Mouse (Mus musculus) embryonic facial prominence, embryonic 15.5 days (tissue): Measurements from ENCODE around the gene Capn5. TPM values are rescaled to one million over a fixed set of nuclear protein-coding genes. Genes with fewer than 3 reads are reported as not detected.
A peak's percentile ranks its signal among the peaks of the same experiment; 100 is the strongest.

Experiments
- ATAC-seq: fragments of 200-750 bp; cut with Nextera tagmentation; 2 replicates; pipeline ENCODE4 v1.8.0; 2017; ENCODE audit warnings: low read depth, moderate TSS enrichment; ENCODE audit not compliant: insufficient number of reproducible peaks, low FRiP score, low TSS enrichment
- H3K27ac ChIP-seq: fragments of 300-500 bp; sonication (generic); replicated peaks from 2 replicates; pipeline ENCODE4 v1.5.1; 2015; ENCODE audit warnings: mild to moderate bottlenecking, inconsistent platforms
- H3K27me3 ChIP-seq: fragments of 300-500 bp; sonication (generic); 2 replicates; pipeline ENCODE4 v1.6.1; 2015; ENCODE audit warnings: inconsistent platforms
- H3K36me3 ChIP-seq: fragments of 300-500 bp; sonication (generic); 2 replicates; pipeline ENCODE4 v1.6.1; 2015; ENCODE audit warnings: mild to moderate bottlenecking, inconsistent platforms
- H3K4me1 ChIP-seq: fragments of 300-500 bp; sonication (generic); 2 replicates; pipeline ENCODE4 v1.6.1; 2015; ENCODE audit warnings: inconsistent platforms
- H3K4me2 ChIP-seq: fragments of 300-500 bp; sonication (generic); replicated peaks from 2 replicates; pipeline ENCODE4 v1.6.1; 2015; ENCODE audit warnings: mild to moderate bottlenecking, inconsistent platforms
- H3K4me3 ChIP-seq: fragments of 300-500 bp; sonication (generic); replicated peaks from 2 replicates; pipeline ENCODE4 v1.5.1; 2015; ENCODE audit warnings: mild to moderate bottlenecking, inconsistent platforms
- H3K9ac ChIP-seq: fragments of 300-500 bp; sonication (generic); 2 replicates; pipeline ENCODE4 v1.6.1; 2015; ENCODE audit warnings: inconsistent platforms
- H3K9me3 ChIP-seq: fragments of 300-500 bp; sonication (generic); replicated peaks from 2 replicates; pipeline ENCODE4 v1.6.1; 2016; ENCODE audit warnings: inconsistent platforms
- WGBS: fragments of 180-500 bp; shearing (Covaris S2); methylation state at CpG from one replicate; pipeline ENCODE4 v1.1.7; 2015; 5-methylcytosine and 5-hydroxymethylcytosine counted together
- polyA plus RNA-seq: library from polyadenylated mRNA; unstranded; fragments of >200 nt; fragmentation: Nextera tagmentation; extraction: Ambion mirVana; gene quantifications from 2 replicates; pipeline ENCODE4 v1.2.1, GENCODE M21; 2015

Gene Capn5
- polyA plus RNA-seq, 1 experiment from 2014 or later = 11.2 TPM

DNA sequence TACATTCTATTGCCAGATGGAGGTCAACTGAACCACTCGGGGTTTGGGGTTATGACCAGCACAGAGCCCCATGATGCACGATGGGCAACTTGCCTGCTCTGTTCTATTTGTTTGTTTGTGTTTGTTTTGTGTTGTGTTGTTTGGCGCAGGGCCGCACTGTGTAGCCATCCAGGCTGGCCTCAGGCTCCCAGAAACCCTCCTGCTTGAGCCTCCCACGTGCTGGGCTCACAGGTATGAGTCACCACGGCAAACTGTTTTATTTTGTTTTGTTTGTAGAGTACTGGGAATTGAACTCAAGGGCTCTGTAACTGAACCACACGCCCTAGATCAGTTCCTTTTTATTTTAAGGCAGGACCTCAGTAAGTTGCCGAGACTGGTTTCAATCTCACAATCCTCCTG, 31.6 kb downstream of the Capn5 start:
- WGBS = 68% methylated on average over 8 of the region's 8 CpGs
- H3K4me2 ChIP-seq = no peak overlapping the region
- H3K4me3 ChIP-seq = no peak overlapping the region
- no peaks in the 10 kb centered on the region for H3K36me3 ChIP-seq
- no peaks in the 10 kb centered on the region for H3K27me3 ChIP-seq
- H3K9ac ChIP-seq = no peak overlapping the region
- no peaks in the 10 kb centered on the region for H3K9me3 ChIP-seq
- no peak for ATAC-seq
- H3K4me1 ChIP-seq = peaks cover 5% of the 10 kb centered on the region; the same call in 1 of the 2 replicates
- no peak overlapping the region for H3K27ac ChIP-seq

DNA sequence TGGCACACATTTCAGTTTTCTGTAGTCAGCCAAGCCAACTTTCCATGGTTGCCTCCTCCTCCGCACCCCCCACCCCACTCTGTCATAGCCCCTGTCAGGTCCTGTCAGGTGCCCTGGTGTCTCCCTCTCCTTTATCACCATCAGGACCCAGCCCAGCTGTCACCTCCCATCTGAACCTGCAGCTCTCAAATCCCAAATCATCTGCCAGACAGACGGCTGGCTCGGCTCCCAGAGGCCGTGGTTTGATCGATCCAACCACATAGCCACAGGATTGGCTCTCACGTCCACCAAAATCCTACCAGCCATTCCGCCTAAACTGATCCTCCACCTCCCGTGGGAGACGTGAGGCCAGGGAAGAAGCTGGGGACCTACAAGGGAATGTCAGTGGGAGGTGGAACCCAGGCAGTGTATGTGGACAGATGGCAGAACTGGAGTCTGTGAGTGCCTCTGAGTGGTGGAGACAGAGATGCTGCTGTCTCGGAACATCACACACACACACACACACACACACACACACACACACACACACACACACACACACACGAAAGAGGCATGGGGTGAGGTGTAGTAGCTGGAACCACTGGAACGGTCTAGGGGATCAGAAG, 32.1 kb downstream of the Capn5 start:
- Histone ChIP-seq H3K4me2 (no peak overlapping the region), H3K27me3 (no peaks in the 10 kb centered on the region), H3K36me3 (no peaks in the 10 kb centered on the region), H3K9ac (no peak overlapping the region), H3K9me3 (no peaks in the 10 kb centered on the region), H3K27ac (no peak overlapping the region), H3K4me1 (0 out of 2 replicates have a peak, but pooled peaks cover 4% of the 10 kb centered on the region), H3K4me3 (no peak overlapping the region)
- WGBS = 55% methylated on average over 11 of the region's 12 CpGs
- no peak for ATAC-seq

DNA sequence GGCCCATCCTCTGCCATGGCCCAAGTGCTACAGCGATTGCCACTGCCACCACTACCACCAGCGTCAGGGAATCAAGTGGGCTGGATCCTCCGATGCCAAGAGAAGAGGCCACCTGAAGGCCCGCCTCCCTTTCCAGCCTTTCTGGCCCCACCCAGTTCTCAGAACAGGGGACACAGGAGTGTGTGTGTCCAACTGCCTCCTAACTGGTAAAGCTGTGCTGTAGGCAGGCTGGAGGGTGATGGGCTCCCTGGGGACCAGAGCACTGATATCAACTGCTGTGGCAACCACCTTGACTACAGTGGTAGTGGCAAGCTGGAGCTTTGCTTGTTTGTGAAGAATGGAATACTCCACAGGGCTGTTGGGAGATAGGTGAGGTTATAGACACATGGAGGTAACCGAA, 32.7 kb downstream of the Capn5 start, which contains the start of gene Omp:
Omp (minus strand) TSS at position 101 of the 400 bp plus-strand sequence.
- H3K4me3 ChIP-seq = no peak within 1 kb of the TSS
- no peak within 1 kb of the TSS for H3K4me2 ChIP-seq
- no peak within 1 kb of the TSS for H3K9ac ChIP-seq
- ATAC-seq = no peak
- H3K27ac ChIP-seq = no peak within 1 kb of the TSS
- H3K4me1 ChIP-seq = 0 out of 2 replicates have a peak, but pooled peaks cover 4% of the 10 kb centered on the region
- no peaks in the 10 kb centered on the region for H3K27me3 ChIP-seq
- no peaks in the 10 kb centered on the region for H3K36me3 ChIP-seq
- 84% methylated on average over 5 of the region's 5 CpGs for WGBS
- no peaks in the 10 kb centered on the region for H3K9me3 ChIP-seq

DNA sequence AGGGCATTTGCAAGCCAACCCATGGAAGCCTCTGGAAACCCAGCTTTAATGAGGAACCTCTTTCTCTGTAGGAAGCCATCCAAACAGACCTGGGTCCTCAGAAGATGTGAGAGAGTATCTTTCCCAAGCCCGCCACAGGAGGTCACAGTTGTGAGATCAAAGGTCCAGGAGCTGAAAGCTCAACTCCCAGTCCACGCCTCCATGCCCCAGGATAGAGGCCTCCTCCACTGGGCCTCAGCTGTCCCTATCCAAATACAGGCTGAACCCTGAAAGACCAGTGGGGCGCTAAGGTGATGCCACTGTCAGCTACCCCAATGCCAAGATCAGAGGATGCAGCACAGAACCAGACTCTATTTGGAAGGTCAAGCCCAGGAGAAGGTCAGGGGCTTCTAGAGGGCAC, 35.4 kb downstream of the Capn5 start:
- ATAC-seq = no peak
- Histone ChIP-seq H3K4me1 (0 out of 2 replicates have a peak, but pooled peaks cover 7% of the 10 kb centered on the region), H3K27ac (no peak overlapping the region)

DNA sequence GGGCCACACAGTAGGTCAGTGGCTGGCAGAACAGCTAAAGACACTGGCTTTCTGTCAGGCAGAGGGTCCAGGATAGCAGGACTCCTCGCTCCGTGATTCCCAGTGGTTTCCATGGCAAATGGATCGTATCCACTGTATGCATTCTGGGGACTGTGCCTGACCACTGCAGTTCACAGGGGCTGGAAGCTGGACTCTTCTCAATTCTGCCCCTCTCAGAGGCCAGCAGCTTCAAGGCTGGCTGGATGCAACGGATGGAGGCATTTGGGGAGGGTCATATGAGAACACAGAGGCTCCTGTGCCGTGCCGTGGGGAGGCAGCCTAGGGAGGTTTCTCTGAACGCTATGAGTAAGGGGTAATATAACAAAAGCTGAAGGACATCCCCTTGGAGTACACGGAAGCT, 35.8 kb downstream of the Capn5 start:
- Histone ChIP-seq H3K27ac (no peak overlapping the region), H3K36me3 (no peaks in the 10 kb centered on the region), H3K9me3 (no peaks in the 10 kb centered on the region), H3K4me3 (no peak overlapping the region), H3K9ac (no peak overlapping the region), H3K4me1 (0 out of 2 replicates have a peak, but pooled peaks cover 7% of the 10 kb centered on the region), H3K4me2 (no peak overlapping the region), H3K27me3 (no peaks in the 10 kb centered on the region)
- ATAC-seq = no peak
- WGBS = 57% methylated on average over 8 of the region's 8 CpGs

More for the DNA sequence above, 35.4 kb downstream of the Capn5 start:
- H3K9me3 ChIP-seq = no peaks in the 10 kb centered on the region
- no peak overlapping the region for H3K9ac ChIP-seq
- H3K36me3 ChIP-seq = no peaks in the 10 kb centered on the region
- H3K4me2 ChIP-seq = no peak overlapping the region
- H3K4me3 ChIP-seq = no peak overlapping the region
- no peaks in the 10 kb centered on the region for H3K27me3 ChIP-seq
- 53% methylated on average over 3 of the region's 3 CpGs for WGBS

DNA sequence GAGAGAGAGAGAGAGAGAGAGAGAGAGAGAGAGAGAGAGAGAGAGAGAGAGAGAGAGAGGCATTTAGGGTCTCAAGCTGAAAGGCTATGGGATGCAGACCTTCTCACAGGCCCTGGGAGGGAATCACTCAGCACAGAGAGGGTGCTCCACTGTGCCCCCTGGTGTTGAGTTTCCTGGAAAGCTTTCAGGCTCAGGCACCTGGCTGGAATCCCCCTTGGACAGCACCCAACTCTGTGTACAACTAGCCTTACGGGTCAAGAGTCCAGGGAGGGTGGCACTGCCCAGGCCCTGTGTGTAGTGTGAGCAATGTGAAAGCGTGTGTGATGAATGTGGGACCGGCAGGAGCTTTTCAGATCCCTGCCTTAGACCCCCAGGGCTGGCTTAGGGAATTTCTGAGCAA, 36.9 kb downstream of the Capn5 start:
- ATAC-seq = no peak
- WGBS = 50% methylated on average over 3 of the region's 3 CpGs
- Histone ChIP-seq H3K36me3 (no peaks in the 10 kb centered on the region), H3K4me2 (no peak overlapping the region), H3K27ac (no peak overlapping the region), H3K4me3 (no peak overlapping the region), H3K9ac (no peak overlapping the region), H3K4me1 (0 out of 2 replicates have a peak, but pooled peaks cover 7% of the 10 kb centered on the region), H3K9me3 (no peaks in the 10 kb centered on the region), H3K27me3 (no peaks in the 10 kb centered on the region)

DNA sequence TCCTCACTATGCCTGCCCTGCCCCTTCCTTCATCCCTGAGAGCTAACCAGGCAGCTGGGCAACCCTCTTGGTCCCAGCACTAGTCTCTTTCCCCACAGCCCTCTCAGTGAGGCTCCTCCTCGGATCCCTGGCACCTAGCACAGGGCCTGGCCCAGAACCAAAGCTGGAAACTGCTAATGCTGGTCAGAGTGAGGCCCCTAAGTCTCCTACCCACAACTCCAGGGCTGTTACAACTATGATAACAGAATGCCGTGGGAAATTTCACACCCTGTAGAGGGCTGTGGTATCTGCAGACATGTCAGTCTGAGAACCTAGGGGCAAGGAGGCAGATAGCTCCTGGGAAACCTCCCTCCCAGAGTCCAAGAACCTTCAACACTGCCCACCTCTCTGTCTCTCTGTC, 37.5 kb downstream of the Capn5 start:
- Histone ChIP-seq H3K27me3 (no peaks in the 10 kb centered on the region), H3K4me1 (0 out of 2 replicates have a peak, but pooled peaks cover 3% of the 10 kb centered on the region), H3K36me3 (no peaks in the 10 kb centered on the region), H3K4me3 (no peak overlapping the region), H3K4me2 (no peak overlapping the region), H3K9me3 (no peaks in the 10 kb centered on the region), H3K9ac (no peak overlapping the region), H3K27ac (no peak overlapping the region)
- no peak for ATAC-seq
- 43% methylated on average over 2 of the region's 2 CpGs for WGBS

DNA sequence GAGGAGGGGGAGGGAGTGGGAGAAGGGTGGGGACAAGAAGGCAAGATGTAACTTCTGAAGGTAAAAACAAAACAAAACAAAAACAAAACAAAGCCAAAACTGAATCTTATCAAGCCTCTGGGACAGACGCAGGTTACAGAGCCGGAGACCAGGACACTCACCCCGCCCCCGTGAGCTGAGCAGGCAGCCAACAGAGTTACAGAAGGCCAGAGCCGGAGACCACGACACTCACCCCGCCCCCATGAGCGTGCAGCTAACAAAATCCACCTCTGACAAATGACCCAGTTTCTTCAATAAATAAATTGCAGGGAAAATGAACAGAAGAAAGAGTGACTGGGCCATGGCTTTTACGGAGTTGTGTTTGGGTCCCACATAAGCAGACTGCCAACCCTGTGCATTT, 38.9 kb downstream of the Capn5 start:
- WGBS = 24% methylated on average over 9 of the region's 9 CpGs
- no peak for ATAC-seq
- H3K27ac ChIP-seq = no peak overlapping the region
- H3K36me3 ChIP-seq = no peaks in the 10 kb centered on the region
- no peaks in the 10 kb centered on the region for H3K27me3 ChIP-seq
- 0 out of 2 replicates have a peak, but pooled peaks cover 3% of the 10 kb centered on the region for H3K4me1 ChIP-seq
- no peaks in the 10 kb centered on the region for H3K9me3 ChIP-seq
- H3K9ac ChIP-seq = no peak overlapping the region
- H3K4me3 ChIP-seq = no peak overlapping the region
- H3K4me2 ChIP-seq = no peak overlapping the region

DNA sequence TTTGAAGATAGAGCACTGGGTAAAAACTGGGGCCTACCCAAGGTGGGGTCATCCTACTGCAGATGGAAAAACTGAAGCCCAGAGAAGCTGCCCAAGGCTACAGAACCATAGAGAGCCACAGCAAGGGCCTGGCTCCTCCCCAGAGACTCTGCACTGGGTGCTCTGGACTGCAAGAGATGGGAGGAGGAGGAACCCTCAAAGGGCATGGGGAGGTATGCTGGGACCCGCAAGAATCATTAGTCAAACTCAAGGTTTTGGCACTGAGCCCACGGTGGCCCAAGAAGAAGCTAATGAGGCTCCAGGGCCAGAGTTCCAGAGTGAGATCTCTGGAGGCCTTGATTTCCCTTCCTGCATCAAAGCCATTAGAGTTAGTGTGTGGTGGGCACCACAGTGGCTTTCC, 40.1 kb downstream of the Capn5 start:
- Histone ChIP-seq H3K9me3 (no peaks in the 10 kb centered on the region), H3K36me3 (no peaks in the 10 kb centered on the region), H3K4me3 (no peak overlapping the region), H3K27ac (no peak overlapping the region), H3K27me3 (no peaks in the 10 kb centered on the region), H3K4me1 (0 out of 2 replicates have a peak, but pooled peaks cover 3% of the 10 kb centered on the region), H3K9ac (no peak overlapping the region), H3K4me2 (no peak overlapping the region)
- peak; percentile 61 for ATAC-seq
- WGBS = 69% methylated on average over 2 of the region's 2 CpGs

DNA sequence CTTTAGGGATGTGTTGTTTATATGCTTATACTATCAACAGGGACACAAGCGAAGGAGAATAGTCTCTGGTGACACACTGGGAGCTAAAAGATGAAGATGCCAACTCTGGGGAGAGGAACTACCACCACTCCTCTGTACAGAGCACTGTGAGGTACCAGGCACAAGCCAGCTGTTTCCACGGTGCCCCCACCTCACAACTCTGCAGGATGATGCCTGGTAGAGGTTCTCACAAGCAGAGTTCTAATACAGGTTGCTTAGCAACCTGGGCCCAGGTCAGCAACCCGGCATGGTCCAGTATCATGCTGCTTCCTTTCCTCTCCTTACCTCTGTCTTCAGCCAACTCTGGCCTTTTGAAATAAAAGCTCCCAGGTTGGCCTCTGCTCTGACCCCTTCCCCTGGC, 40.5 kb downstream of the Capn5 start:
- H3K27me3 ChIP-seq = no peaks in the 10 kb centered on the region
- ATAC-seq = peak; percentile 20; the same call in 1 of the 2 replicates
- WGBS = 55% methylated on average over 3 of the region's 3 CpGs
- no peak overlapping the region for H3K27ac ChIP-seq
- H3K4me3 ChIP-seq = no peak overlapping the region
- no peak overlapping the region for H3K9ac ChIP-seq
- H3K4me2 ChIP-seq = no peak overlapping the region
- no peaks in the 10 kb centered on the region for H3K9me3 ChIP-seq
- H3K36me3 ChIP-seq = no peaks in the 10 kb centered on the region
- 0 out of 2 replicates have a peak, but pooled peaks cover 3% of the 10 kb centered on the region for H3K4me1 ChIP-seq

DNA sequence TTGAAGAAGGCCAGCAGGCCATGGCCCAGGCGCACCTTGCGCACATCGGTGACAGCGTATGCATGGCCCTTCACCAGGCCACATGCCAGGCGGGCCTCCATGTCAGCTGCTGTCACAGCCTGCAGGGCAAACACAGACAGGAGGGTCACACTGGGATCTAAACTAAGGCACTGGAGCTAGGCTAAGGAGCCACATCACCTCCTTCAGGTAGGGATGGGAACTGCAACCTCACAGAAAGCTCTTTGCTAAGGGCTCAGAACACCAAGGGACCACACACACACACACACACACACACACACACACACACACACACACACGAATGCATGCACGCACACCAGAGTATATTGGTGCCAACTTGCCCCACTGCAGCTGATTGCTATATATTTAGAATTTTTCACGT, 46.3 kb downstream of the Capn5 start:
- Histone ChIP-seq H3K4me2 (no peak overlapping the region), H3K4me1 (no peaks in the 10 kb centered on the region), H3K9ac (no peak overlapping the region), H3K27me3 (no peaks in the 10 kb centered on the region), H3K9me3 (no peaks in the 10 kb centered on the region), H3K27ac (no peak overlapping the region), H3K36me3 (peaks cover 6% of the 10 kb centered on the region; the same call in 1 of the 2 replicates), H3K4me3 (no peak overlapping the region)
- 94% methylated on average over 8 of the region's 8 CpGs for WGBS
- no peak for ATAC-seq

DNA sequence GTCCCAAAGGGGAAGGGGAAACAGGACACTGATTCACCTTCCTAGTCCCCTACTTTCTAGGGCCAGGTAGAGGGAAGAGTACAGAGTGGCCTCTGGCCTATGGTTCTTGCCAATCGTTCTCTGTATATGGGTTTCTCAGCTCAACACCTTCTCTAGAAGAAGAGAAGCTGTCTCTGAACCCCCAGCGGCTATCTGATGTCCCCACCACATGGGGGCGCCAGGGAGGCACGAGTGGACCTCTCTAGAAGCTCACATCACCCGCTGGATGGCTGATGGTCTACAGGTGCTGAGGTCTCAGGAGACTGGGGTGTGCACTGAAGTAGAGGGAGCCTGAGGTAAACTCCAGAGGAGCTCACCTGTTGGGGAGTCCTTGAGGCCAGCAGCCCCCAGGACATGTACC, 52.6 kb downstream of the Capn5 start:
- no peaks in the 10 kb centered on the region for H3K27me3 ChIP-seq
- H3K36me3 ChIP-seq = peaks cover 6% of the 10 kb centered on the region; the same call in 1 of the 2 replicates
- no peak overlapping the region for H3K9ac ChIP-seq
- no peak overlapping the region for H3K4me2 ChIP-seq
- H3K9me3 ChIP-seq = no peaks in the 10 kb centered on the region
- 49% methylated on average over 5 of the region's 5 CpGs for WGBS
- no peak for ATAC-seq
- 0 out of 2 replicates have a peak, but pooled peaks cover 1% of the 10 kb centered on the region for H3K4me1 ChIP-seq
- no peak overlapping the region for H3K4me3 ChIP-seq
- H3K27ac ChIP-seq = no peak overlapping the region
